Mouse (Mus musculus) liver, adult 2 months (tissue): ENCODE measurements around the gene Utrn. TPM values are rescaled to one million over a fixed set of nuclear protein-coding genes. Genes with fewer than 3 reads are reported as not detected.

Experiments used
- DNase-seq: peaks from one replicate; pipeline ENCODE4 v3.0.0-alpha.2; 2011; ENCODE audit warnings: low read depth, low spot score; ENCODE audit errors: extremely low read depth
- H3K27ac ChIP-seq: fragments of 200-500 bp; replicated peaks from 2 replicates; pipeline ENCODE4 v1.5.1; 2012; ENCODE audit warnings: low read depth, mild to moderate bottlenecking, control low read depth, inconsistent platforms, low read length; ENCODE audit not compliant: insufficient read depth
- H3K27me3 ChIP-seq: fragments of 200-500 bp; 2 replicates; pipeline ENCODE4 v1.6.1; 2012; ENCODE audit warnings: mild to moderate bottlenecking, moderate library complexity, low read length, inconsistent platforms; ENCODE audit not compliant: control insufficient read depth, insufficient read depth
- H3K36me3 ChIP-seq: fragments of 200-500 bp; 2 replicates; pipeline ENCODE4 v1.6.1; 2012; ENCODE audit warnings: low read length, inconsistent platforms; ENCODE audit not compliant: control insufficient read depth, insufficient read depth
- H3K4me1 ChIP-seq: fragments of 200-500 bp; 2 replicates; pipeline ENCODE4 v1.6.1; 2011; ENCODE audit warnings: low read length; ENCODE audit not compliant: control insufficient read depth, insufficient read depth
- H3K4me3 ChIP-seq: fragments of 200-500 bp; 2 replicates; pipeline ENCODE4 v1.5.1; 2011; ENCODE audit warnings: low read depth, mild to moderate bottlenecking, control low read depth, low read length, moderate library complexity; ENCODE audit not compliant: insufficient read depth
- H3K79me2 ChIP-seq: fragments of 200-500 bp; 2 replicates; pipeline ENCODE4 v1.6.1; 2012; ENCODE audit warnings: inconsistent platforms, mild to moderate bottlenecking, low read length, moderate library complexity; ENCODE audit not compliant: control insufficient read depth, insufficient read depth
- H3K9ac ChIP-seq: fragments of 200-500 bp; 2 replicates; pipeline ENCODE4 v1.6.1; 2012; ENCODE audit warnings: low read depth, mild to moderate bottlenecking, control low read depth, inconsistent platforms, low read length
- CTCF ChIP-seq: fragments of 200-500 bp; IDR thresholded peaks from 2 replicates; pipeline ENCODE4 v1.5.1; 2011; ENCODE audit warnings: low read depth, low read length, control low read depth
- POLR2A ChIP-seq: fragments of 200-500 bp; IDR thresholded peaks from 2 replicates; pipeline ENCODE4 v1.6.1; 2011; ENCODE audit warnings: low read length, control low read depth; ENCODE audit not compliant: insufficient read depth; ENCODE audit errors: extremely low read depth
- WGBS: fragments of 180-500 bp; shearing (Covaris S2); methylation state at CpG from one replicate; pipeline ENCODE4 v1.1.7; 2018; 5-methylcytosine and 5-hydroxymethylcytosine counted together
- polyA plus RNA-seq: library from polyadenylated mRNA; depleted of rRNA; stranded (reverse); fragments of >200 nt; gene quantifications from 2 replicates; pipeline ENCODE4 v1.2.3, GENCODE M21; 2012
- total RNA-seq: library from RNA; depleted of rRNA; stranded (reverse); fragments of >200 nt; gene quantifications from 2 replicates; pipeline ENCODE4 v1.2.3, GENCODE M21; 2014

Gene Utrn
- total and polyA plus RNA-seq, 2 experiments, result 5.9 to 25.7 TPM

DNA sequence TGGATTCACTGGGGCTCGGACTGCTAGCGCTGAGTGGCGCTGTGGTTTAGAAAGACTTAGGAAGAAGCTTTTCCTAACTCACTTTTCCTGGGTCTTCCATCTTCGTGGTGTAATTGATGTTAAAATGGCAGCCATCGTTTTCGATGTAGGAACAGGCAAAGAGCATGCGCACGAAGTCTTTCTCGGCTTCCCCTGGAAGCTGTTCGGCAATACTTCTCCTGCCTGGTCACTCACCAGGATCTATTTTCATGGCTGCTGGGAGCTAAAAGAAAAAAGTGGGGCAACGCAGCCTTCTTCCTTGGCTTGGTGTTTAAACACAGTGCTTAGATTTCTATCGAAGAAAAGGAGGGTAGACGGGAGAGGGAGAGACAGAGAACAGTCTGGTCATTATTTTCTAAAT, 42.3 kb upstream of the Utrn start:
- H3K9ac ChIP-seq, result no peak overlapping the region
- WGBS, result 91% methylated on average over 13 of the region's 13 CpGs
- H3K27ac ChIP-seq, result no peak overlapping the region
- H3K4me1 ChIP-seq, result no peaks in the 10 kb centered on the region
- TF ChIP-seq POLR2A, result no peak
- H3K4me3 ChIP-seq, result no peak overlapping the region
- no peaks in the 10 kb centered on the region for H3K36me3 ChIP-seq
- H3K27me3 ChIP-seq, result no peaks in the 10 kb centered on the region
- no peaks in the 10 kb centered on the region for H3K79me2 ChIP-seq
- no peak for DNase-seq

- Histone ChIP-seq H3K36me3 (no peaks in the 10 kb centered on the region), H3K79me2 (no peaks in the 10 kb centered on the region), H3K27ac (no peak overlapping the region), H3K4me3 (no peak overlapping the region), H3K4me1 (no peaks in the 10 kb centered on the region), H3K9ac (no peak overlapping the region), H3K27me3 (no peaks in the 10 kb centered on the region)
- TF ChIP-seq POLR2A, result no peak
- TF ChIP-seq CTCF, result no peak
- no peak for DNase-seq
- WGBS, result 93% methylated on average over 2 of the region's 2 CpGs
Measured at GRCm38 (mm10) chr10:12909891-12910290, 40.7 kb upstream of the Utrn start.

- no peak for TF ChIP-seq POLR2A
- TF ChIP-seq CTCF, result no peak
- 83% methylated on average over 1 of the region's 1 CpGs for WGBS
- H3K9ac ChIP-seq, result no peak overlapping the region
- no peaks in the 10 kb centered on the region for H3K4me1 ChIP-seq
- DNase-seq, result no peak
- H3K79me2 ChIP-seq, result no peaks in the 10 kb centered on the region
- no peaks in the 10 kb centered on the region for H3K27me3 ChIP-seq
- no peak overlapping the region for H3K4me3 ChIP-seq
- H3K36me3 ChIP-seq, result no peaks in the 10 kb centered on the region
- H3K27ac ChIP-seq, result no peak overlapping the region
Measured at GRCm38 (mm10) chr10:12909179-12909578, 40.0 kb upstream of the Utrn start.

DNA sequence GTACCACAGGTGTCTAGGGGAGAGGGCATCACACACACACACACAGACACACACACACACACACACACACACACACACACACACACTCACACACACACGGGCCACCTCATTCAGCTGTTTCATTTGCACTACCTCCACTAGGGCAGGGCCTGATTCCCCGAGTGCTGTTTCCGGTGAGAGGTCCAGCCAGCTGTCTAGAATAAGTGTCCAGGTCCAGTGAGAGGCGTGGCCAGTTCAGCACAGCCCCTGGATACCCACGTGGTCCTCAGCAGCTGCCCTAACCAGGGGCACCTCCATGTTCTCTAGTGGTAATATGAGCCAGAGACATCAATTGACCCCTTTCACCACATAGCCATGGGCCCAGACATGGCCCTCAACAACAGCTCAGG, 35.0 kb upstream of the Utrn start:
- TF ChIP-seq CTCF (no peak), POLR2A (no peak)
- WGBS, result 78% methylated on average over 5 of the region's 5 CpGs

DNA sequence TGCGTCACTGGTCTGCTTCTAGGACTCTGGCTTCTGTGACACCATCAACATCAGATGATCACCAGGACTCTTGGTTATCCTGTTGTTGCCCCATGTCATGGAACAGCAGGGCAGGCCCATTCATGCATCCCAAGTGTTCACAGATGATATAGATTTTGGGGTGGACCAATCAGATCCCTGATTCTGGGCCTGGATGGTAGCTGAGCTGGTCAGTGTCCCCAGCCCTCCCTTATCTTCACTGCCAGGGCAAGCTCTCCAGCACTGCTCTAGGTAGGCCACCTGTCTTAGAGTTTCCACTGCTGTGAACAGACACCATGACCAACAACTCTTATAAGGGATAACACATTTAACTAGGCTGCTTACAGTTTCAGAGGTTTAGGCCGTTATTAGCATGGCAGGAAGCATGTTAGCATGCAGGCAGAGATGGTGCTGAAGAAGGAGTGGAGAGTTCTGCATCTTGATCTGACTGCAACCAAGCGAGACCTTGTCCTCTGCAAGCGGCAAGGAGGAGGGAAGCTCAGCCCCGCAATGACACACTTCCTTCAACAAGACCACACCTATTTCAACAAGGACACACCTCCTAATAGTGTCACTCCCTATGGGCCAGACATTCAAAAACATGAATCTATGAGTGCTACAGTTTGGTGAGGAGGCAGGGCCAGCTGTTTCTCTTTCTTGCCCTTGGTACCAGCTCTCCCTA, 34.4 kb upstream of the Utrn start:
- Histone ChIP-seq H3K4me3 (no peak overlapping the region), H3K27ac (no peak overlapping the region), H3K4me1 (no peaks in the 10 kb centered on the region), H3K27me3 (no peaks in the 10 kb centered on the region), H3K9ac (no peak overlapping the region), H3K36me3 (no peaks in the 10 kb centered on the region), H3K79me2 (no peaks in the 10 kb centered on the region)
- DNase-seq, result no peak
- 86% methylated on average over 5 of the region's 5 CpGs for WGBS
- TF ChIP-seq POLR2A (no peak), CTCF (no peak)

More for the DNA sequence above, 35.0 kb upstream of the Utrn start:
- no peaks in the 10 kb centered on the region for H3K27me3 ChIP-seq
- no peaks in the 10 kb centered on the region for H3K79me2 ChIP-seq
- H3K36me3 ChIP-seq, result no peaks in the 10 kb centered on the region
- no peaks in the 10 kb centered on the region for H3K4me1 ChIP-seq
- H3K4me3 ChIP-seq, result no peak overlapping the region
- H3K27ac ChIP-seq, result no peak overlapping the region
- DNase-seq, result no peak
- H3K9ac ChIP-seq, result no peak overlapping the region

DNA sequence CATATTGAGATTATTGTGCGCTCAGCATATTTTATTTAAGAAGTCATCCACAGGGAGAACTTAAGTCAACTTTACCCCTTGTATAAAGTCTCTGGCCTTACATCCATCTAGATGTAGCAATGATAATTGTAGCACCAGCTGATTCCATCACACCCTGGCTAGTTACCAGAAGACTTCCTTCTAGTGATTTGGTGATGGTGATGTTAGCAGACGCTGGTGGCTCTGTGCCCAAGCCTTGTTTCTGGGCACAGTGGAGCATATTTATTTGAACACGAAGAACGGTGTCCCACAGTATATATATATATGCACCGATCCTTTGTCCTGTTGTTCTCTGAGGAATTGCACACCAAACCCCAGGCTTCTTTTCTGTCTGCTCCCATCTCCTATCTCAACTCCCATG, 30.7 kb upstream of the Utrn start:
- H3K4me3 ChIP-seq, result no peak overlapping the region
- TF ChIP-seq POLR2A (no peak), CTCF (no peak)
- no peaks in the 10 kb centered on the region for H3K36me3 ChIP-seq
- no peaks in the 10 kb centered on the region for H3K4me1 ChIP-seq
- 96% methylated on average over 5 of the region's 5 CpGs for WGBS
- no peaks in the 10 kb centered on the region for H3K27me3 ChIP-seq
- no peak for DNase-seq
- H3K27ac ChIP-seq, result no peak overlapping the region
- H3K9ac ChIP-seq, result no peak overlapping the region
- no peaks in the 10 kb centered on the region for H3K79me2 ChIP-seq
